Mouse (Mus musculus) heart, postnatal 0 days (tissue): ENCODE measurements at regions not wholly inside any gene's neighbourhood (a gene's known extent, or its start where the extent isn't known, plus 50 kb on each side); places are given as distances from the start of the nearest gene placed in this dataset.

ENCODE experiments used
- CTCF ChIP-seq: IDR thresholded peaks from 2 replicates; pipeline ENCODE4 v1.5.1; 2016; ENCODE audit warnings: antibody characterized with exemption, control low read depth, low read depth
- EP300 ChIP-seq: IDR thresholded peaks from 2 replicates; pipeline ENCODE4 v1.6.1; 2016; ENCODE audit warnings: antibody characterized with exemption, low read depth

DNA sequence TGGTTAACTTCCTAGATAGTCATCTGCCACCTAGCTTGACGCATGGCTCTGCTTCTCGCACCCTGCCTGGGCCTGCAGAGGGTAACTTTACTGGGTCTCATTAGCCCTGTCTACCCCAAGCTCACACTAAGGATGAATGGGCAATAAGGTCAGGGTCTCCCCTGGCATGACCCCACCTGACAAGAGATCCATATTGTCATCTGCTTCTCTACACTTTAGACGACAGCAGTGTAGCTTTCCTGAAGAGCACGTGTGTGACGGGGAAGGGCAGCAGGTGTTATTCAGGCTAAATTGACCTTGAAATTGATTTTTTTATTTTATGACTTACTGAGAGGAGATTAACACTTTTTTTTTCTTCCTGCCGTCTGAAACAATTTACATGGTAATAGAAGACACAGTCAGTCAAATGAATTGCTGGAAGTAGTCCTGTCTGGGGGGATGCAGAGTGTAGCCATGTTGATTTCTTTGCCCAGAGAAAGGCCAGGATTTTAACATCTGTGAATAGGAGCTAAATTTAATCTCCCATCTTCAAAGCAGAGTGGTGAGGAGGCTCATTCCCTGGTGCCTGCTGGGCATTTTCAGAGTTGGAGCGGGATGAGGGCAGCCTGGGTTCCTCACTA lies 267.7 kb upstream of the Eef2kmt start:
- TF ChIP-seq CTCF (no peak), EP300 (no peak)
